11 mouse cellular contexts compared by ENCODE assay signal in the genomic region with DNA sequence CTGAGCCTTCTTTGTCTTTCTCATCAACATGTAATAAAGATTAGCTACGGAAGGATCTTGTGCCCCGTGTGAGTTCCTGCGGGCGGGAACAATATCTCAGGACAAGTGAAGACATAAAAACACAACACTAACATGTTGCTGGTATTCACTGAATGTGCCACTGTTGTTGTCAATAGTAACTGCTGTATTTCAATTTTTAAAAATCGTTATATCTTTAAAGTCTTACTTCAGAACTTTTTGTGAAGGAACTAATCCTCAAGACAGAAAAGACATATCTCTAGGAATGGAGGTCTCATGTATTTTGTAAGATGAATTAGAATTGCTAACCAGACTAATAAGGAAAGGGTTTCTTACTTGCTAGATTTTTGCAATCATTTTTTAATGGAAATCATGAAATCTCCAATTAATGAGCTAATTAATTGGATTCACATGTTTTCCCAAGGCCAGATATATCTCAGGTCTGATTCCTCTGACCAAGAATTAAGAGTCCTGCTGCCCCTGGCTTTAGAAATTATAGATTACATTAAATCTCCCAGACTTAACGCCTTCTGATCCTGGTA. TPM values are rescaled to one million over a fixed set of nuclear protein-coding genes. Genes with fewer than 3 reads are reported as not detected.
DNase-seq lines count a peak whose midpoint lies in the region; ATAC-seq lines count a peak whose summit lies in the region.
"Had no signal": no experiment of that assay in that cellular context is flagged by ENCODE, and none has a peak within 500 bp of the region (broad histone marks: within the 10 kb centered on the region; RNA-seq: fewer than 3 reads in every experiment).

No protein-coding gene starts in this region.

- no peaks in the 10 kb centered on the region for H3K27me3 ChIP-seq in kidney, embryonic 16.5 days (ENCODE audit: insufficient read depth, low read length)
- no peaks in the 10 kb centered on the region for H3K27me3 ChIP-seq in embryonic facial prominence, embryonic 13.5 days
- H3K27me3 ChIP-seq in intestine, embryonic 16.5 days (replicated peaks; ENCODE audit: control insufficient read depth, insufficient read depth, low read length): no peaks in the 10 kb centered on the region
- H3K27me3 ChIP-seq in midbrain, embryonic 15.5 days (replicated peaks): no peaks in the 10 kb centered on the region

- no peak overlapping the region for H3K27ac ChIP-seq in kidney, embryonic 16.5 days (ENCODE audit: low read length)
- no peak overlapping the region for H3K27ac ChIP-seq in embryonic facial prominence, embryonic 13.5 days
- H3K27ac ChIP-seq in intestine, embryonic 16.5 days (ENCODE audit: low read length): no peak overlapping the region
- peak overlapping the region; percentile 70 for H3K27ac ChIP-seq in midbrain, embryonic 15.5 days

- ATAC-seq in kidney, embryonic 16.5 days (ENCODE audit: low FRiP score, low TSS enrichment): no peak
- ATAC-seq in embryonic facial prominence, embryonic 13.5 days (ENCODE audit: insufficient number of reproducible peaks, insufficient read depth, low FRiP score, low TSS enrichment, low read depth): no peak
- no peak for ATAC-seq in intestine, embryonic 16.5 days
- ATAC-seq in midbrain, embryonic 15.5 days (replicated peaks): peak; percentile 61

- peak overlapping the region; percentile 53 for H3K4me2 ChIP-seq in kidney, embryonic 16.5 days (replicated peaks; ENCODE audit: low read depth, low read length)
- peak overlapping the region; percentile 50 for H3K4me2 ChIP-seq in embryonic facial prominence, embryonic 13.5 days
- H3K4me2 ChIP-seq in intestine, embryonic 16.5 days (ENCODE audit: low read depth, low read length): peak overlapping the region; percentile 38
- H3K4me2 ChIP-seq in midbrain, embryonic 15.5 days: peak overlapping the region; percentile 49

- WGBS in kidney, embryonic 16.5 days: 44% methylated on average over 6 of the region's 6 CpGs
- 41% methylated on average over 6 of the region's 6 CpGs for WGBS in embryonic facial prominence, embryonic 13.5 days
- WGBS in intestine, embryonic 16.5 days: 36% methylated on average over 6 of the region's 6 CpGs
- 25% methylated on average over 6 of the region's 6 CpGs for whole genome bisulfite sequencing in midbrain, embryonic 15.5 days

- no peaks in the 10 kb centered on the region for H3K36me3 ChIP-seq in kidney, embryonic 16.5 days (ENCODE audit: insufficient read depth, low read length)
- H3K36me3 ChIP-seq in embryonic facial prominence, embryonic 13.5 days: no peaks in the 10 kb centered on the region
- no peaks in the 10 kb centered on the region for H3K36me3 ChIP-seq in intestine, embryonic 16.5 days (ENCODE audit: control insufficient read depth, insufficient read depth, low read length)
- no peaks in the 10 kb centered on the region for H3K36me3 ChIP-seq in midbrain, embryonic 15.5 days (replicated peaks)

- no peaks in the 10 kb centered on the region for H3K9me3 ChIP-seq in kidney, embryonic 16.5 days (ENCODE audit: low read length)
- H3K9me3 ChIP-seq in embryonic facial prominence, embryonic 13.5 days: no peaks in the 10 kb centered on the region
- no peaks in the 10 kb centered on the region for H3K9me3 ChIP-seq in intestine, embryonic 16.5 days (ENCODE audit: control insufficient read depth, low read length)
- H3K9me3 ChIP-seq in midbrain, embryonic 15.5 days: no peaks in the 10 kb centered on the region

- H3K4me1 ChIP-seq in kidney, embryonic 16.5 days (ENCODE audit: insufficient read depth, low read length): no peaks in the 10 kb centered on the region
- no peaks in the 10 kb centered on the region for H3K4me1 ChIP-seq in embryonic facial prominence, embryonic 13.5 days
- no peaks in the 10 kb centered on the region for H3K4me1 ChIP-seq in intestine, embryonic 16.5 days (ENCODE audit: control insufficient read depth, insufficient read depth, low read length)
- H3K4me1 ChIP-seq in midbrain, embryonic 15.5 days: no peaks in the 10 kb centered on the region

- intact Hi-C loops in left cerebral cortex, postnatal 25 days (cut with DNase I): no loop called here

- H3K9ac ChIP-seq in kidney, embryonic 16.5 days (replicated peaks; ENCODE audit: low read length): no peak overlapping the region; the same call in 1 of the 2 replicates
- H3K9ac ChIP-seq in embryonic facial prominence, embryonic 13.5 days: no peak overlapping the region
- 0 out of 2 replicates have a peak overlapping the region, but pooled peaks have one; percentile 24 for H3K9ac ChIP-seq in intestine, embryonic 16.5 days (ENCODE audit: low read depth, low read length)
- H3K9ac ChIP-seq in midbrain, embryonic 15.5 days: peak overlapping the region; percentile 29; the same call in 1 of the 2 replicates

- DNase-seq in kidney, adult 8-10 months: no peak
- DNase-seq in cerebellum, postnatal 4 days (ENCODE audit: low spot score in 2 of 2): no peak
- DNase-seq in left cerebral cortex, postnatal 25 days (ENCODE audit: low spot score in 2 of 2): no peak
- no peak for DNase-seq in kidney, postnatal 36 days

- peak overlapping the region; percentile 32 for H3K4me3 ChIP-seq in kidney, embryonic 16.5 days (ENCODE audit: low read length)
- peak overlapping the region; percentile 33 for H3K4me3 ChIP-seq in embryonic facial prominence, embryonic 13.5 days
- peak overlapping the region; percentile 26 for H3K4me3 ChIP-seq in intestine, embryonic 16.5 days (ENCODE audit: low read length)
- peak overlapping the region; percentile 34 for H3K4me3 ChIP-seq in midbrain, embryonic 15.5 days
- H3K4me3 ChIP-seq: erythroblast, embryonic 14.5 days had no signal

RNA-seq across cellular contexts. Expression of a gene that starts 21.2 kb away (rescaled TPM):
- not detected in 2 replicates for polyA plus RNA-seq in kidney, embryonic 16.5 days (2015; fragmentation: Nextera tagmentation; extraction: Ambion mirVana)
- polyA plus RNA-seq in embryonic facial prominence, embryonic 13.5 days (2015; fragmentation: Nextera tagmentation; extraction: Ambion mirVana): not detected in 2 replicates
- not detected in 2 replicates for polyA plus RNA-seq in intestine, embryonic 16.5 days (2015; fragmentation: Nextera tagmentation; extraction: Ambion mirVana)
- 0.45 and 0.86 TPM in 2 replicates for polyA plus RNA-seq in midbrain, embryonic 15.5 days (2015; fragmentation: Nextera tagmentation; extraction: Ambion mirVana)
- total RNA-seq in left cerebral cortex, postnatal 25 days (2021): not detected
- total RNA-seq: layer of hippocampus, postnatal 14 days had no signal
- polyA plus RNA-seq: erythroblast, embryonic 14.5 days; small intestine, adult 2 months had no signal

RNA-seq across cellular contexts. Expression of a gene that starts 24.5 kb away (rescaled TPM):
- polyA plus RNA-seq in kidney, embryonic 16.5 days (2015; fragmentation: Nextera tagmentation; extraction: Ambion mirVana): 0.40 and 0.58 TPM in 2 replicates
- polyA plus RNA-seq in embryonic facial prominence, embryonic 13.5 days (2015; fragmentation: Nextera tagmentation; extraction: Ambion mirVana): 0.21 and 0.22 TPM in 2 replicates
- 0.09 and 0.11 TPM in 2 replicates for polyA plus RNA-seq in intestine, embryonic 16.5 days (2015; fragmentation: Nextera tagmentation; extraction: Ambion mirVana)
- 0.47 and 0.58 TPM in 2 replicates for polyA plus RNA-seq in midbrain, embryonic 15.5 days (2015; fragmentation: Nextera tagmentation; extraction: Ambion mirVana)
- total RNA-seq in left cerebral cortex, postnatal 25 days (2021): under 1 TPM; 0.21 to 0.23 TPM
- polyA plus RNA-seq: erythroblast, embryonic 14.5 days; small intestine, adult 2 months had no signal

RNA-seq across cellular contexts. Expression of a gene that starts 55.8 kb away (rescaled TPM):
- polyA plus RNA-seq in kidney, embryonic 16.5 days (2015; fragmentation: Nextera tagmentation; extraction: Ambion mirVana): not detected in 2 replicates
- not detected in 2 replicates for polyA plus RNA-seq in embryonic facial prominence, embryonic 13.5 days (2015; fragmentation: Nextera tagmentation; extraction: Ambion mirVana)
- not detected in 2 replicates for polyA plus RNA-seq in intestine, embryonic 16.5 days (2015; fragmentation: Nextera tagmentation; extraction: Ambion mirVana)
- polyA plus RNA-seq in midbrain, embryonic 15.5 days (2015; fragmentation: Nextera tagmentation; extraction: Ambion mirVana): not detected in 2 replicates
- not detected for total RNA-seq in left cerebral cortex, postnatal 25 days (2021)
- total RNA-seq: layer of hippocampus, postnatal 14 days had no signal
- polyA plus RNA-seq: erythroblast, embryonic 14.5 days; small intestine, adult 2 months had no signal

Comparison
In these comparisons a context has a peak if more than half of its experiments do, and no peak if none do; other contexts are left out.
1. H3K9ac ChIP-seq: peak in intestine, embryonic 16.5 days (single experiment) and midbrain, embryonic 15.5 days (single experiment); none in kidney, embryonic 16.5 days (single experiment) and embryonic facial prominence, embryonic 13.5 days (single experiment).
2. Peak in every context shown above with its lines, with median percentiles within 50 percentile points of each other: H3K4me2 ChIP-seq and H3K4me3 ChIP-seq.